Mouse (Mus musculus) adrenal gland, postnatal 36 days (tissue): Measurements from ENCODE around the gene Rab42. TPM values are rescaled to one million over a fixed set of nuclear protein-coding genes. Genes with fewer than 3 reads are reported as not detected.

Experiments
- DNase-seq, 2 experiments: peaks; one replicate each; pipeline ENCODE4 v3.0.0; 2021; ENCODE audit warnings: mixed read lengths in 1 of 2
- long read RNA-seq, 2 experiments: library from polyadenylated mRNA; stranded (forward); transcript quantifications; one replicate each; pipeline ENCODE4 v2.0.0; 2021; ENCODE audit warnings: borderline sequencing depth in 2 of 2
- total RNA-seq, 2 experiments: library from RNA; stranded (reverse); gene quantifications; 2 replicates each; pipeline ENCODE4 v1.2.3; 2021

Gene Rab42
- total RNA-seq = 1 to 10 TPM in 1 of 2 experiments, under 1 TPM in 1; 0.56 to 1.7 TPM
- long read RNA-seq, experiment 1, partial matches to known transcripts = 0 of 2 reads
- long read RNA-seq, experiment 1, other reads (novel, unspliced or antisense) = 0 of 2 reads
- long read RNA-seq, experiment 2, partial matches to known transcripts = 0 of 1 reads
- long read RNA-seq, experiment 2, other reads (novel, unspliced or antisense) = 0 of 1 reads

DNA sequence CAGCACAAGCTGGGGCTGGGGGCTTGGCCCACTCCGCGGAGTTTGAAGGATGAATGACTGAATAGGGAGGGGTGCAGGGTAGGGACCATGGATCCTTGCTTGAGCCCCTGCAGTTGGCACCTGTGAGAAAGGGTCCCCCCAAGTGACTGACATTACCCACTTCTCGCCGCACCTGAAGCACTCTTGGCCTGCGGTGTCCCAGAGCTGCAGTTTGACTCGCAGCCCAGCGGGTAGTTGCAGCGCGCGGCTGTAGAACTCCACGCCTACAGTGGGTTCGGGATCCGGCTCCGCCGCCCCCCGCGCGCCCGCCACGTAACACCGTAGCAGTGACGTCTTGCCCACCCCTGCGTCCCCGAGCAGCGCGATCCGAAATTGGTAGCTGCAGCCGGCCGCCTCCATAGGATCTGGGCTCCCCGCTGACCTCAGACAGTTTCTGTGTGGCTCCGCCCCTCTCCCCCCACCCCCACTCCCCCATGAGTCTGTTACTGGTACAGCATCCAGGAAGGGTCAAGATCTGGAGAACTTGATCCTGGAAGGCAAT, at the start of gene Rab42:
Gene Rab42, minus strand, starts transcription at position 447 of the 541 bp plus-strand sequence.
- DNase-seq = peak; percentile 55 to 69

DNA sequence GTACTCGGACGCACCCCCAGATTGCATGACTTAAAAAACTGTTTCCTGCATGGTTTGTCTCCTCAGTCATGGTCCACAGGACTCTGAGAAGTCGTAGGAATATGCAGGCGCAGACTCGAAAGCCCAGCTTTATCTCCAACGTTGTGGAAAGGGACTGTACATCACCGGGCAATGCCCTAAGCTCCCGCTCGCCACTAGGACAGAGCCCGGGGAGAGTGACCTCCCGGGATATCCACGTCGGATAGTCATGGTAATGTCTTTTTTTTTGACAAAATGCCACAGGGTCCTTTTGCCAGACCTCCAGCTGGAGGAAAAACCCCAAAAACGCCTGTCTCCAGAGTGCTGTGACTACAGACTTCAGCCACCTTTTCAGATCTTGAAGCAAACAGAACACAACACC, 49.6 kb upstream of the Rab42 start:
- DNase-seq = peak; percentile 21 to 38

DNA sequence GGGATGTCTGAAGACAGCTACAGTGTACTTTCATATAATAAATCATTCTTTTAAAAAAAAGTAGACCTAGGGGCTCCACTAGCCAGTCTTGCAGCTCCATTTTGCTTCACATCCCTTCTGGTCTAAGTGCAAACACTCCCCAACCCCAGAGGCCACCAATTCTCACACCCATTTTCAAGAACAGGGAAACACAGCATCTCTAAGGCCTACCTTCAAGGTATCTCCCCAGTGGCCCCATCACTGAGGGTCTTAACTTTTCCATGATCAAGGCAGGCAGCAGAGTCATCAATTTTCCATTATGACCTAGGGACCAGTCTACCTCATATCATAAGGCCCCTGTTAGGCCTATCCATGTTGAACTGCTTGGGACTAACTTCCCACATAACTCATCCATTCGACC, 48.2 kb upstream of the Rab42 start:
- no peak for DNase-seq

DNA sequence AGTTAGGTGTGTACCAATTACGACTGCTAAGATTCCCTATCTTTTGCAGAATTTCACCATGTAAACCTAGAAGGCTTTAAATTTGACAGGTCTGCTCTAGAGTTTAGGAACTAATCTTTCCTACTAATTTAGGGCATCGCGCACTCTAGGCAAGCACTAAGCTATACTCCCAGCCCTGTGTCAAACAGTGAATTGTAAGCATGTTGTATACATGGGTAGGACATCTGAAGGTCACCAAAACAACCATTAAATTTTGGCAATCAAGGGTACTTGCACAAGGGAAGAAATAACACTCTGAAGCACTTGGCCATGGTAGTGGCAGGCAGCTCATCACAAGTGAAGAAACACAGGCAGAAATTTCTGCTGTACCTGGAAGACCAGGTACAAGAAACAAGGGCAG, 47.7 kb upstream of the Rab42 start:
- no peak for DNase-seq

DNA sequence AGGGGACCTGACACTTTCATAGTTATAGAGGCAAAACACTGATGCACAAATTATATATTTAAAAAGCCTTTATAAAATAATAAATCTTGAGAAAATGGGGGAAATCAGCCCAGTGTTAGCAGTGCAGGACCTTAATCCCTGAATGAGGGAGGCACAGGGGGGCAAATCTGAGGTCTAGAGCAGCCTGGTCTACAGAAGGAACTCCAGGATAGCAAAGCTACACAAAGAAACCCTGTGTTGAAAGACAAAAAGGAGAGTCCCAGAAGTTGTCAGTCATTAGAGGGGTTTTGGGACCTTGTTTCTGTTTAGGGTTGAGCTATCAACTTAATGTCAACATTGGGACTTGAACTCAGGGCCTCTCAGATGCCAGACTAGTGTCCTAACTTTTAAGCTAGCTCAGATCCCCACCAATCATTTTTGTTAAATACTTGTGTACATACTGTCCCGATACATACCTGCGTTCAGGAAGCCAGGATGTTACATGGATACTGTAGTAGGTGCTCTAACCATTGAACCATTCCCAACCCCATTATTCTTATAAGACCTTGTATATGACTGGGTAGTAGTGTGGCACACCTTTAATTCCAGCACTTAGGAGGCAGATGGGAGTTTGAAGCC, 47.0 kb upstream of the Rab42 start:
- DNase-seq = no peak

DNA sequence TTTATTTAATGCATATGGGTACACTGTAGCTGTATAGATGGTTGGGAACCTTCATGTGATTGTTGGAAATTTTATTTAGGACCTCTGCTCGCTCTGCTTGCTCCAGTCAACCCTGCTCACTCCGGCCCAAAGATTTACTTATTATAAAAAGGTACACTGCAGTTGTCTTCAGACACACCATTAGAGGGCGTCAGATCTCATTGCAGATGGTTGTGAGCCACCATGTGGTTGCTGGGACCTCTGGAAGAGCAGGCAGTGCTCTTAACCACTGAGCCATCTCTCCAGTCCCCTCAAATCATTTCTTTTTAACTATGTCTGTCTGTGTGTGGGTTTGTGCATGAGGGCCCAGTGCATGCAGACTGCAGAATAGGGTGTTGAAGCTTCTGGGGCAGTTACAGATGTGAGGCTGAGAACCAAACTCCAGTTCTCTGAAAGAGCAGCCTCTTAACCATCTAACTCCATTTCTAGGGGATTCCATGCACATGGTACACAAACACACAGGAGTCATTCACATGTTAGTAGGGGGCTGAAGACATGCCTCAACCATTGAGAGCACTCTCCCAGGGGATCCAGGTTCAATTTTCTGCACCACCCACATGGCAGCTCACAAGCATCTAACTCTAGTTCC, 46.4 kb upstream of the Rab42 start:
- no peak for DNase-seq

DNA sequence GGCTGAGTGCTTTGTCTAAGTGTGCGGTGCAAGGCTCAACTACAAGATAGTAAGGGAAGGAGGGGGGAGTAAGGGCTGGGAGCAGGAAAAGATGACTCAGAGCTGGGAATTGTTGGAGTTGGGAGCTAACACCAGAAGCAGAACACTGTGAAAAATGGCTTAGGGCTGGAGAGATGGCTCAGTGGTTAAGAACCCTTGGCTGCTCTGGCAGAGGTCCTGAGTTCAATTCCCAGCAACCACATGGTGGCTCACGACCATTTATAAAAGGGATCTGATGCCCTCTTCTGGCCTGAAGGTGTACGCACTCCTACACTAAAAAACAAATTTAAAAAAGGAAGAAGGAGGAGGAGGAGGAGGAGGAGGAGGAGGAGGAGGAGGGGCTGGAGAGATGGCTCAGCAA, 43.5 kb upstream of the Rab42 start:
- DNase-seq = no peak

DNA sequence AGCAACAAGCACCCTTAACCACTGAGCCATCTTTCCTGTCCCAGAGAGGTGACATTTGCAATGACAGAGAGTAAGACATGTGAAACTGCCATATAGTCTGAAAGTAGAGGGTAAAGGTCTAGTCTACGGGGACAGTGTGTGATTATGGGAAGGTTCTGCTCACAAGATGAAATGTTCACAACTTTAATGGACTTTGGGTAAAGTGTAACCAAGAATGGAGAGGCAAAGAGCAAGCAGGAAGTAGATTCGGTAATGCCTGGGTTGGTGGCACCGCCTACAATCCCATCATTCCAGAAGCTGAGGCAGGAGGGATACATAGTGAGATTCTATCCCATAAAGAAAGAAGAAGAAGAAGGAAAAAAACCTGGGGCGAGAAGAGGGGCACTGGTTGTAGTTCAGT, 43.1 kb upstream of the Rab42 start:
- no peak for DNase-seq

DNA sequence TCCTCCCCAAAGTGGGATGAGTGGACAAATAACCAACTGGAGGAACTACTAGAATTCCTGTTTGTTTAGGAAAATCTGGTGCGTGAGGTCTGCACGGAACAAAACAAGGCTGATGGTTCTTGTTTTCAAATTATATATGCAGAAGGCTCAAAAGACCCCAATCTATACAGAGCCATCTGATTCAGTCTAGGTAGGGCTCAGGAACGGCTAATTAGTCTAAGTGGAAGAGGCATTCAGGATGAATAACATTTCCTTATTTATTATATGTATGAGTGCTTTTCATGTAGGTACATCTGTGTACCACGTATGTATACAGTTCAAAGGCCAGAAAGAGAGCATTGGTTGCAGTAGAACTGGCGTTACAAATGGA, 42.6 kb upstream of the Rab42 start:
- no peak for DNase-seq

DNA sequence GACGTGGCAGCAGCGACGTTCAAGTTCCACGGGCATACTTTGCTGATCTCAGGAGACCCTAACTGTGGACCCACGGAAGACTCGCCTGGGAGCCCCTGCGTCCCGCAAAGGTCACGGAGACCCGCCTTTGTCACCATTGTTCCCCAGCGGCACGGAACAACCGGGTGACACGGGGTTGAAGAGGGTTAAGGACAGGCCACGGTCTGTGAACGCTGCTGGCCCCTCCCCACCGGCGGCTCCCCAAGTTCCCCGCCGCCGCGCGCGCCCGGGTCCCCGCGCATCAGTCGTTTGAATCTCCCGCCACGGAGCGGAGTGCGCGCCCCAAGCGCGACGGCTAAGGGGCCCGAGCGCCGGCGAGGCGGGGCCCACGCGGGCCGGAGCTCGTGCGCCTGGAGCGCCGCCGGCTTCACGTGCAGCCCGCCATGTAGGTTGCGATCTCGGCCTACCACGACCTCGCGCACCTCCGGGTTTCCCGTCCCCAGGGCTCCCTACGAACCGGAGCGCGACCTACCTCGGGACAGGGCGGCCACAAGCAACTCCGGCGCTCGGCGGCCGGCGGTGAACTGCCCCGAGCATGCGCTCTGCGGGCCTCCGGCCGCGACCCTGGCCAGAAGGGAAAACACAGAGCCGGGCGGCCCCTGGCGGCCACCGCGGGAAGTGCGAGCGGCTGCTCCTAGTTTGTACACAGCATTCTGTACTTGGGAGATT, 42.1 kb upstream of the Rab42 start:
- peak; percentile 97 to 98 for DNase-seq

DNA sequence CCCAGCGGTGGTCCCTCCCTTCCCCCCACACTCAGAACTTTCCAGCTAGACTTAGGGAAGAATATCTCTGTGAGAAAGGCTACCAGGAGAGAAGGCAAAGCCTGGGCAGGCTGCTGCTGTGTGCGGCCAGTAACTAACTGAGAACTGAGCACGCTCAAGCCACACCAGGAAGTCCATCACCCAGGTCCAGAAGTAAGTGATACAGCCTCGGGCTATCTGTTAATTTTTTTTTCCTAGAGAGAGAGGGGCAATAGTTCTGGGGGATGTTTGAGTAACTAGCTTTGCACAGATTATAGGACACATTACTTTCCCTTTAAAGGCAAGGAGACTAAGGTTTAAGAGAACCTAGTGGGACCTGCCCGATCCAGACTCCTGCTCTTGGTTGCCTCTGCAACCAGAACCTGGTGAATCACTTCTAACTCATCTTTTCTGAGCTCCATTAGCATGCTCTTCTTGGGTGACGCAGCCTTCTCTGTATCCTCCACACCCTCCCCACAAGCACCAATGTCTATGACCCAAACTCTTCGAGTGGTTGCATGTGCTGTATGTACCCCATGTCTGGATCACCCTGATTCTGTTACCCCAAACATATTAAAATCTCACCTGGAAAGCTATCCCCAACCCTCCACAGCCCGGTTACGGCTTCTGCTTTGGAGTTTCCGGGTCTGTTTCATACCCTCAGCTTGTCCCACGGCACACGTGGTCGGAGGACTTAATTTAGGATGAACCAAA, 41.4 kb upstream of the Rab42 start:
- no peak for DNase-seq

DNA sequence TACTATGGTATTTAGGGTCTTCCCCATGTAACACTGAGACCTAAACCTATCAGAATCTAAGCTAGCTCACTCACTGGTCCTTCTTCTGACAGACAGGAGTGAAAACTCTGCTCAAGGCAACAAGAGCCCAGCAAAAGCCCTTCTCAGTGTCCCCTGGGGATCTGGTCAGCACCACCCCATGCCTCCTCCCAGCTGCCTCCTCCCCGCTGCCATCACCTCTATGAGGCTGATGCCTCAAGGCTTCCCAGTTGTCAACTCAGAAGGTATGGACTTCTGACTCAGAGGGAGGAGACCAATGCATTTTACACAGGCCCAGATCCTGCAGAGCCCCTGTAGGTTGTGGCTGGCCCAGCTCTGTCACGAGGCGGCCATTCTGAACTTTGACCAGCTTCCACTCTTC, 38.3 kb upstream of the Rab42 start:
- DNase-seq = no peak

DNA sequence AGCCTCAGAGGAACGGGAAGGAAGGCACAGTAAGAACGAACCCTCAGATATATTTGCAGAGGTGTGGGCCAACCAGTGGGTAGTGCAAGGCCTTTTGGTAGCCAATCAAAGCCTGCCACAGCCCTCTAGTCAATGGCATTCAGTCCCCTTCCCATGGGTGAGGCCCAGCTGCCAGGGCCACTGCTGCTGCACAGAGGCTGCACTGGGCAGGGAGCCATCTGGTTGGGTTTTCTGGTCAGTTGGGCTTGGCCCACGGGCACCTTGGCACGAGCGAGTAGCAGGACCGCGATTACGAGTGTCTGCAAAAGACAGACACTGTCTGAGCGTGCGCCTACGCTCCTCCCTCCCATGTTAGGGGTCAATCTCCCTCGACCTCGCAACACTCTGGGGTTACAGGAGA, 35.8 kb upstream of the Rab42 start:
- DNase-seq = peak; percentile 47 to 58

DNA sequence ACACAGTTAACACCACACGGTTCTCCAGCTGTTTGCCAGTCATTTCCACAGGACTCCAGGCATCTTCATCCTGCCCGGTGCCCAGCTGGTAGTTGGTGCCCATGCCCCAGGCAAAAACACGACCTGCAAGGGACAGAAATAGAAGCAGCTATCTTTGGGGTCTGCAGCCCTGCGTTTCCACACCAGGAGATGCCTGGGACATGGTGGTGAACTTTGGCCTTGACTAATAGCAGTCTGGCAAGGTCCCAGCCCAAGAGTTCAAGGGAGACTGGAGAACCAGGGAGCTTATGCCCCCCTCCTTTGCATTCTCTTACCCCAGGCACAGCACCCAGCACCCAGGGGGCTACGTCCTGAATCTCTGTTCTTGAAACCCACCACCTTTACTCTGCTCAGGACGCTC, 29.7 kb upstream of the Rab42 start:
- no peak for DNase-seq

DNA sequence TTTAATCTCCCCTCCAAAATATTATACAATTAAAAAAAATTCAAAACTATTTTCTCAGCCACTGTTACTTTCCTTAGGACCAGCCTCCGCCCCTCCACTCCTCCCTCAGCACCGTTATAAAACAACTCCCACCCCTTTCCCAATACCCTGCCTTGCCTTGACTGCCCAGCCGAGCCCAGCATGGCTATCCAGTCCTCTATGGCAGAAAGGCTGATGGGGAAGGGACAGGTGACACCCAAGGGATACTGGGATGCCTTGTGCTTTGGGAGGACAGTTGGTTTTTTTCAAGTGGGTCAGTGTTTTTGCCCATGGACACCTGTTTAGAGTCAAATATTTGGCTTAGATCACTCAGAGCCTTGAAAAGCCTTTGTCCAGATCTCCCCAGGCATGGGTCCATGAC, 28.8 kb upstream of the Rab42 start:
- DNase-seq = no peak

DNA sequence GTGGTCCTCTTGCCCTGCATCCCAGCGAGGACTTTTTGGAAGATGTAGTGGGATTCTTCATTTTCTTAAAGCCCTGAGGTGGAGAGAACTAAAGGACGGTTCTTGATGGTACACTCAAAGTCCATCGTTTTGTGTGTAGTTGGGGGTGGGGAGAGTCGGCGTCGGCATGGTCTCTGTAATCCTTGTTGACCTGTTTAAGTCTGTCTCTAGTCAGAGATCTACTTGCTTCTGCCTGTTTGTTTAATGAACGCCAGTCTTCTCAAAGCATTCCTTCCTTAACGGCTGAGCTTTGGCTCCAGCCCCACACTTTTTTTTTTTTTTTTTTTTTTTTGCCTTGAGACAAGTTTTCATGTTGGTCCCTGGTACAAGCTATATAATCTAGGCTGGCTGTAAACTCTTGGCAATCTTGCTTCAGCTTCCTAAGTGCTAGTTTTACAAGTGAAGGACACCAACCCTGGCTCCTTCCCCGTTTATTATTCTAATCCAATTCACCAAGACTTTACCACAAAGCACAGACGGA, 26.7 kb upstream of the Rab42 start:
- DNase-seq = no peak

DNA sequence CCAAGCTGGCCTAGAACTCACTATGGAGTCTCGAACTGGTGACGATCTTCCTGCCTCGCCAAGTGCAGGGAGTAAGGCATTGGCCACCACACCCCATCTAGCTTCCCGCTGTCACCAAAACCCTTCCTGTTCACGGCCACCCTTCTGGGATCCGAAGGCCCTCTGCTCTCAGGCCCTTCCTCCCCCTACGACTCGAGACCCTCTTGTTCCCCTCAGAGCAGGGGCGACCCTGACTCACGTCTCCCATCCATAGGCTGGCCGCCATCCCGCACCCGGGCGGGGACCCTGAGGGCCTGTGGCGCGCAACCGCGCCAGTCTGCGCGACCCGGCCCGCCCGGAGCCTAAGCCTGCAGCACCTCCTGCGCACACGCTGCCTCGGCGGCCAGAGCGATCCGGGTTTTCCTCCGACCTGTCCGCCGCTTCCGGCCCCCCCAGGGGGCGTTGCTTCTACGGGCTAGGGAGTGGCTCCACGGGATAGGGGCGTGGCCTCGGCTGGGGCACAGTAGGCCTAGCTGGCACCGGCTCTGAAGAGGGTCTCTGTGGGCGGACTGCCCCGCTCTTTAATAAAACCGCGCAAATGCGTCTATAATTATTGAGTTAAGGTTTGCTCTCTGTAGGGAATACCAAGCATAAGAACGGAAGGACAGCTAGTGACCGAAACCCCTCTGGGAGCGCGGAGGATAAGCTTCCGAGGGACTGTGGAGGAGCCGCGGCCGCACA, 26.1 kb upstream of the Rab42 start, which contains the start of gene Trnau1ap:
Gene Trnau1ap, minus strand, starts transcription at position 424 of the 720 bp plus-strand sequence.
- DNase-seq = peak; percentile 94 to 97

DNA sequence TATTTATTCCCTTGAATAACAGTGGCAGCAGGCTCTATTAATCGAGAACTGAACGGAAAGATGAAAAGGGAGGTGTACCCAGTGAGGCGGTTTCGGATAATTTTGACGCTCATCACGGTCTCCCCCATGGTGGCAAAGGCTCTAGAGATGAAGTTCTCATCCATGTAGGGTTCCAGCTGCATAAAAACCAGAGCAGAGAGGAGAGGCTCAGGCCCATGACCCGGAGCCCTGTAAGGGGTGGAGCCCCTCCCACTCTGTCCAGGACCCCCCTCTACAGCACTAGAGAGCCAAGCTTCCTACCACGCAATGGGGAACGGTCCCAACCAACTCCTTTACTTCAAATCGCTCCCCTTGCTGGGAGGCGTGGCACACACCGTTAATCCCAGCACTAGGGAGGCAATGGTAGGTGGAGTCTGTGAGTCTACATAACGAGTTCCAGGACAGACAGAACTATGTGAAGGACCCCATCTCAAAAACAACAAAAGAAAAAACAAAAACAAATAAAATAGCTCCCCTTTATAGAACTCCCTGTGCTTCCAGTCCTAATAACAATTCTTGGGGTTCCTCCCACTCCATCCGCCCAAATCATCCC, 25.3 kb upstream of the Rab42 start:
- no peak for DNase-seq

DNA sequence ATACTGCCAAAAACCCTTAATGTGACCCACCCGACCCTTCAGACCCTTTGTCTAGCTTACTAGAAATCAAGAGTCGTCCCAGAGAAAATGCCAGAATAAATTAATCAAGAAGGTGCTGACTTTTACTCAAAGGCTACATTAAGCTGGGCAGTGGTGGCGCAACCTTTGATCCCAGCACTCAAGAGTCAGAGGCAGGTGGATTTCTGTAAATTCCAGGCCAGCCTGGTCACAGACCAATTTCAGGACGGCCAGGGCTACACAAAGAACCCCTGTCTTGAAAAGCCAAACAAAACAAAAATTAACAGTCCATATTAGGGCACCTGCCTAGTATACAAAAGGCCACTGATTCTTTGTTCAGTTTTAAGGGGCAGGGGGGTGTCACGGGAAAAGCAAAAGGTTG, 23.3 kb upstream of the Rab42 start:
- no peak for DNase-seq

DNA sequence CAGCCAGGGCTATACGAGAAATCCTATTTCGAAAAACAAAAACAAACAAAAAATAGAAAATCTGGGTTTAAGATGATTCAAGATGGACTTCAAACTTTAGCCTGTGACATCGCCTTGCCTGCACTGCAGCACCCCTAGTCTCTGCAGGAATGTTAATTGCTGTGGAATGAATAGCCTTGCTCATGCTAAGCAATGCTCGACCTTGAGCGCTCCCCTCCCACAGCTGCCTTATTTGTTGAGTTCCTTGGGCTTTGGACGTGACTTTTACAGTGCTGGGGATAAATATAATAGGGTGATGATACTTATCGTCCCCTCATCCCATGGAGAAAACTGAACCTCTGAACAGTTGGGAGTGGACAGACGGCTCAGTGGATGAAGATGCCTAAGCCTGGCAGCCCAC, 12.5 kb upstream of the Rab42 start:
- DNase-seq = peak in 1 of 2 experiments; percentile 58

DNA sequence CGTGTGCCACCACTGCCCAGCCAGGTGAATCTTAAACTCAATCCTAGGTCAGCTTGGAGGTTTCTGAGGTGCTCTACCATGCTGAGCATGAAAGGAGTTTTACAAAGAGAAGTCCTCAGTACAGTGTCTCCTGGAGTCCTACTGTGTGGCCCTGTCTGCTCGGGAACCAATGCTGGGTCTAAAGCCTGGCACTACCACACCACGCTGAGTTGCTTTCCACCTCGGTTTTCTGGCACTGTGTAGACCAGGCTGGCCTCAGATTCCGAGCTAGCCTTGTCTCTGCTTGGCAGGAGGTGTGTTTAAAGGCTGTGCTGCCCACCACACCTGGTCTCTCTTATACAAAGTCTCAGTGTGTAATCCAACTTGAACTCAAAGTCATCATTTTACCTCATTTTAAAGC, 9.4 kb upstream of the Rab42 start:
- no peak for DNase-seq
